Mouse (Mus musculus) limb, embryonic 11.5 days (tissue): ENCODE data around the gene Arsb. TPM values are rescaled to one million over a fixed set of nuclear protein-coding genes. Genes with fewer than 3 reads are reported as not detected.
A peak's percentile ranks its signal among the peaks of the same experiment; 100 is the strongest.

Source experiments
- ATAC-seq: fragments of 200-750 bp; cut with Nextera tagmentation; 2 replicates; pipeline ENCODE4 v1.8.0; 2017; ENCODE audit warnings: low read depth; ENCODE audit not compliant: insufficient number of reproducible peaks, low FRiP score, low TSS enrichment
- DNase-seq: peaks from one replicate; pipeline ENCODE4 v3.0.0-alpha.2; 2015; ENCODE audit warnings: low spot score
- H3K27ac ChIP-seq: fragments of 300-500 bp; sonication (generic); replicated peaks from 2 replicates; pipeline ENCODE4 v1.5.1; 2014; ENCODE audit warnings: low read depth, mild to moderate bottlenecking, low read length
- H3K27me3 ChIP-seq: fragments of 300-500 bp; sonication (generic); 2 replicates; pipeline ENCODE4 v1.6.1; 2014; ENCODE audit warnings: mild to moderate bottlenecking, low read length, mixed read lengths; ENCODE audit not compliant: control insufficient read depth, insufficient read depth
- H3K36me3 ChIP-seq: fragments of 300-500 bp; sonication (generic); 2 replicates; pipeline ENCODE4 v1.6.1; 2014; ENCODE audit warnings: mild to moderate bottlenecking, low read length, moderate library complexity, mixed read lengths; ENCODE audit not compliant: control insufficient read depth, insufficient read depth
- H3K4me1 ChIP-seq: fragments of 300-500 bp; sonication (generic); 2 replicates; pipeline ENCODE4 v1.6.1; 2014; ENCODE audit warnings: low read length, mixed read lengths; ENCODE audit not compliant: control insufficient read depth, insufficient read depth
- H3K4me2 ChIP-seq: fragments of 300-500 bp; sonication (generic); 2 replicates; pipeline ENCODE4 v1.6.1; 2014; ENCODE audit warnings: low read depth, mild to moderate bottlenecking, moderate library complexity; ENCODE audit not compliant: severe bottlenecking
- H3K4me3 ChIP-seq: fragments of 300-500 bp; sonication (generic); 2 replicates; pipeline ENCODE4 v1.5.1; 2014; ENCODE audit warnings: low read depth, low read length
- H3K9ac ChIP-seq: fragments of 300-500 bp; sonication (generic); 2 replicates; pipeline ENCODE4 v1.6.1; 2014; ENCODE audit warnings: mild to moderate bottlenecking, low read length
- H3K9me3 ChIP-seq: fragments of 300-500 bp; sonication (generic); 2 replicates; pipeline ENCODE4 v1.6.1; 2016; ENCODE audit warnings: low read length; ENCODE audit not compliant: control insufficient read depth
- WGBS: fragments of 180-500 bp; shearing (Covaris S2); extraction: QIAGEN DNeasy Blood & Tissue Kit; methylation state at CpG from one replicate; pipeline ENCODE4 v1.1.7; 2014; 5-methylcytosine and 5-hydroxymethylcytosine counted together
- polyA plus RNA-seq: library from polyadenylated mRNA; unstranded; fragments of >200 nt; fragmentation: Nextera tagmentation; extraction: Ambion mirVana; gene quantifications from 2 replicates; pipeline ENCODE4 v1.2.1, GENCODE M21; 2014

Gene Arsb
- polyA plus RNA-seq, 1 experiment from 2014 or later: 10.2 TPM

- 52% methylated on average over 7 of the region's 7 CpGs for WGBS
- Histone ChIP-seq H3K4me1 (peaks cover 8% of the 10 kb centered on the region), H3K4me2 (no peak overlapping the region), H3K36me3 (no peaks in the 10 kb centered on the region), H3K4me3 (no peak overlapping the region), H3K9ac (no peak overlapping the region), H3K27ac (no peak overlapping the region), H3K27me3 (no peaks in the 10 kb centered on the region), H3K9me3 (no peaks in the 10 kb centered on the region)
- DNase-seq: no peak
- ATAC-seq: no peak
These were observed 1.4 kb downstream of the Arsb start for GRCm38 (mm10) chr13:93772861-93773260.

- H3K4me3 ChIP-seq: no peak overlapping the region
- ATAC-seq: no peak
- H3K9me3 ChIP-seq: no peaks in the 10 kb centered on the region
- no peak overlapping the region for H3K9ac ChIP-seq
- no peaks in the 10 kb centered on the region for H3K36me3 ChIP-seq
- 54% methylated on average over 7 of the region's 7 CpGs for WGBS
- no peak for DNase-seq
- no peak overlapping the region for H3K4me2 ChIP-seq
- H3K27ac ChIP-seq: no peak overlapping the region
- peaks cover 8% of the 10 kb centered on the region for H3K4me1 ChIP-seq
- H3K27me3 ChIP-seq: no peaks in the 10 kb centered on the region
These were observed 2.4 kb downstream of the Arsb start for GRCm38 (mm10) chr13:93773704-93774315.

GRCm38 (mm10) chr13:93782823-93783222 is 11.4 kb downstream of the Arsb start:
- Histone ChIP-seq H3K9me3 (no peaks in the 10 kb centered on the region), H3K4me2 (no peak overlapping the region), H3K36me3 (no peaks in the 10 kb centered on the region), H3K27me3 (no peaks in the 10 kb centered on the region), H3K4me1 (no peaks in the 10 kb centered on the region), H3K9ac (no peak overlapping the region), H3K27ac (no peak overlapping the region), H3K4me3 (no peak overlapping the region)
- WGBS: 88% methylated on average over 5 of the region's 5 CpGs
- DNase-seq: no peak
- ATAC-seq: no peak

GRCm38 (mm10) chr13:93785329-93785728 is 13.9 kb downstream of the Arsb start:
- no peak overlapping the region for H3K9ac ChIP-seq

DNA sequence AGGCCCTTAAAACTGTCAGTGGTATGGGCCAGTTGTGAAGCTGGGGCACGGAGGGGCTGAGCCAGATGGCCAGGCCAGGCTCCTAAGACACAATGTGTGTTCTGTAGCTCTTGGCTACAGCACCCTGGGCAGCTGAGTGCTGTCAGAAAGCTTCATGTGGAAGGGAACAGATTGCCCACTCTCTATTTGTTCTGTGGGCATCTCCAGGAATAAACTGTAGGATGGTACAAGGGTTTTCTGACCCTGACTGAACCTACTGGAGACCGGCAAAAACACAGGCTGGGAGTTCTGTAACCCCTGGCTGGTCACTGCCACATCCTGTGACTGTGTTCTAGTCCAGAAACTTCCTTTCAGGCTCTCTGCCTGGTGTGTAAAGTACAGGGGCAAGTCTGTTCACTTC is 14.6 kb downstream of the Arsb start:
- H3K9ac ChIP-seq: no peak overlapping the region
- no peaks in the 10 kb centered on the region for H3K27me3 ChIP-seq

More at GRCm38 (mm10) chr13:93785329-93785728, 13.9 kb downstream of the Arsb start:
- Histone ChIP-seq H3K36me3 (no peaks in the 10 kb centered on the region), H3K27ac (no peak overlapping the region), H3K27me3 (no peaks in the 10 kb centered on the region), H3K4me3 (no peak overlapping the region), H3K4me1 (no peaks in the 10 kb centered on the region), H3K4me2 (no peak overlapping the region), H3K9me3 (no peaks in the 10 kb centered on the region)
- no peak for ATAC-seq
- no peak for DNase-seq
- 72% methylated on average over 3 of the region's 3 CpGs for WGBS

GRCm38 (mm10) chr13:93787647-93788046 is 16.2 kb downstream of the Arsb start:
- WGBS: 79% methylated on average over 8 of the region's 8 CpGs

More for the DNA sequence above, 14.6 kb downstream of the Arsb start:
- H3K36me3 ChIP-seq: no peaks in the 10 kb centered on the region
- ATAC-seq (no peak), DNase-seq (no peak)
- H3K9me3 ChIP-seq: no peaks in the 10 kb centered on the region
- no peak overlapping the region for H3K4me2 ChIP-seq
- no peaks in the 10 kb centered on the region for H3K4me1 ChIP-seq
- WGBS: 67% methylated on average over 2 of the region's 2 CpGs
- no peak overlapping the region for H3K4me3 ChIP-seq
- no peak overlapping the region for H3K27ac ChIP-seq

DNA sequence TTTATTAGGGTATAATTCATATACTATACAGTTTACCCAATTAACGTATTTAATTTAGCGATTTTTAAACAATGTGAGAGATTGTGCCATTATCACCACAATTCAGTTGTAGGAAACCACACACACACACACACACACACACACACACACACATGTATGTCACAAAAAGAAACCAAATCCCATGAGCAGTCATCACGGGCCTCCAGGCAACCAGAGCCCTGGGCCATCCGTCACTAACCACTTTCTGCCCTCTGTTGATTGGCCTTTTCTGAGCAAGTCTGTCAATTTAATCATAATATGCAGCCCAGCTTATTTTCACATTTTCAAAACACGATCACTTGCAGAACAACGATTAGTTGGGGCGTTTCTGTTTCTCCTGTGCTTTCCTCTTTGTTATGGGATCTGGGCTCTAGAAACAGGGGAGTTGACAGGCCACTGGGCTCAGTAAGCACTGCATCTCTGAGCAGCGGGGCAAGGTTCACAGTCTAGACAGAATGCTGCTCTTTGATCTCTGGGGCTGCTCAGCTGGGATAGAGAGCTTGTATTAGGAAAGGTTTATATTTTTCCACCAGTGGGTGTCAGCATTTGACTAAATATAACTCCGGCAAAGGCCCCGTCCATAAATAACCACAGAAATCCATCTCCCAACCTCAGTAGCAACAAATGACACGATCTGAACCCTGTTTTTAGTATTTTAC is 21.7 kb downstream of the Arsb start:
- Histone ChIP-seq H3K9me3 (no peaks in the 10 kb centered on the region), H3K27ac (no peak overlapping the region), H3K4me2 (no peak overlapping the region), H3K4me3 (no peak overlapping the region), H3K9ac (no peak overlapping the region), H3K36me3 (no peaks in the 10 kb centered on the region), H3K4me1 (no peaks in the 10 kb centered on the region), H3K27me3 (no peaks in the 10 kb centered on the region)
- WGBS: 46% methylated on average over 11 of the region's 11 CpGs
- ATAC-seq: peak; percentile 54; the same call in 1 of the 2 replicates
- peak; percentile 68 for DNase-seq

More at GRCm38 (mm10) chr13:93787647-93788046, 16.2 kb downstream of the Arsb start:
- H3K9ac ChIP-seq: no peak overlapping the region
- no peaks in the 10 kb centered on the region for H3K9me3 ChIP-seq
- no peak for ATAC-seq
- H3K36me3 ChIP-seq: no peaks in the 10 kb centered on the region
- H3K4me1 ChIP-seq: no peaks in the 10 kb centered on the region
- no peak overlapping the region for H3K4me3 ChIP-seq
- no peak for DNase-seq
- no peaks in the 10 kb centered on the region for H3K27me3 ChIP-seq
- H3K27ac ChIP-seq: no peak overlapping the region
- no peak overlapping the region for H3K4me2 ChIP-seq

- Histone ChIP-seq H3K4me2 (no peak overlapping the region), H3K36me3 (no peaks in the 10 kb centered on the region), H3K9ac (no peak overlapping the region), H3K27ac (no peak overlapping the region), H3K27me3 (no peaks in the 10 kb centered on the region), H3K9me3 (no peaks in the 10 kb centered on the region), H3K4me1 (no peaks in the 10 kb centered on the region), H3K4me3 (no peak overlapping the region)
- ATAC-seq: no peak
- WGBS: 76% methylated on average over 10 of the region's 10 CpGs
- peak; percentile 20 for DNase-seq
These were observed 22.3 kb downstream of the Arsb start for GRCm38 (mm10) chr13:93793643-93794182.
